Mouse (Mus musculus) CH12.LX (cell line): ENCODE measurements at regions not wholly inside any gene's neighbourhood (a gene's known extent, or its start where the extent isn't known, plus 50 kb on each side); places are given as distances from the start of the nearest gene placed in this dataset.

Source experiments
- DNase-seq: peaks from one replicate; pipeline ENCODE4 v3.0.0-alpha.2; 2013; ENCODE audit errors: extremely low read depth
- H3K27ac ChIP-seq: 2 replicates; pipeline ENCODE4 v1.5.1; 2012; ENCODE audit warnings: low read depth, mild to moderate bottlenecking, control low read depth, moderate library complexity; ENCODE audit not compliant: insufficient read depth
- H3K27me3 ChIP-seq: replicated peaks from 2 replicates; pipeline ENCODE3; 2012; ENCODE audit warnings: inconsistent platforms
- H3K36me3 ChIP-seq, 2 experiments: replicated peaks in 1 of 2; 2 replicates each; pipeline versions ENCODE3 to v1.6.1; 2012; ENCODE audit warnings: inconsistent platforms in 1 of 2, low read length in 1 of 2, mild to moderate bottlenecking in 1 of 2, mixed read lengths in 1 of 2, moderate library complexity in 1 of 2; ENCODE audit not compliant: control insufficient read depth in 1 of 2, insufficient read depth in 1 of 2
- H3K4me1 ChIP-seq, 2 experiments: 2 replicates each; pipeline ENCODE4 v1.6.1; 2012; ENCODE audit warnings: inconsistent platforms in 1 of 2, moderate library complexity in 1 of 2; ENCODE audit not compliant: insufficient read depth in 2 of 2, control insufficient read depth in 1 of 2
- H3K4me2 ChIP-seq: 2 replicates; pipeline ENCODE4 v1.6.1; 2012; ENCODE audit warnings: low read depth, mild to moderate bottlenecking, control low read depth; ENCODE audit not compliant: poor library complexity, insufficient read depth, severe bottlenecking
- H3K4me3 ChIP-seq, 3 experiments: fragments of 150-350 bp in 1 of 3; sonication (generic) in 1 of 3; replicated peaks in 1 of 3; 2 replicates each; pipeline versions ENCODE3 to v1.5.1; 2011 to 2012; ENCODE audit warnings: low read depth in 2 of 3, low read length in 2 of 3, mild to moderate bottlenecking in 2 of 3, moderate library complexity in 2 of 3, control low read depth in 1 of 3, improper control_type of control experiment in 1 of 3, inconsistent platforms in 1 of 3, mixed read lengths in 1 of 3; ENCODE audit not compliant: poor library complexity in 1 of 3
- H3K79me2 ChIP-seq: replicated peaks from 2 replicates; pipeline ENCODE4 v1.6.1; 2012; ENCODE audit warnings: mild to moderate bottlenecking, moderate library complexity; ENCODE audit not compliant: control insufficient read depth, poor library complexity, insufficient read depth, severe bottlenecking; ENCODE audit errors: extremely low read depth
- H3K9ac ChIP-seq: 2 replicates; pipeline ENCODE4 v1.6.1; 2012; ENCODE audit warnings: low read depth, mild to moderate bottlenecking, control low read depth, moderate library complexity; ENCODE audit not compliant: insufficient read depth
- H3K9me3 ChIP-seq: replicated peaks from 2 replicates; pipeline ENCODE3; 2012; ENCODE audit warnings: low read length, inconsistent platforms, mixed read lengths
- CHD2 ChIP-seq: IDR thresholded peaks from 2 replicates; pipeline ENCODE4 v1.6.1; 2011; ENCODE audit warnings: low read length, improper control_type of control experiment
- CTCF ChIP-seq, 2 experiments: IDR thresholded peaks in 1 of 2; conservative IDR thresholded peaks in 1 of 2; 2 replicates each; pipeline ENCODE4 v1.5.1; 2011 to 2012; ENCODE audit warnings: low read depth in 2 of 2, low read length in 2 of 2, improper control_type of control experiment in 1 of 2, inconsistent platforms in 1 of 2, mild to moderate bottlenecking in 1 of 2, moderate library complexity in 1 of 2
- ELF1 ChIP-seq: IDR thresholded peaks from 2 replicates; pipeline ENCODE4 v1.6.1; 2014; ENCODE audit warnings: low read depth, mild to moderate bottlenecking, inconsistent platforms, low read length, improper control_type of control experiment
- EP300 ChIP-seq: IDR thresholded peaks from 2 replicates; pipeline ENCODE4 v1.6.1; 2011; ENCODE audit warnings: low read length, improper control_type of control experiment
- ETS1 ChIP-seq: conservative IDR thresholded peaks from 2 replicates; pipeline ENCODE4 v1.6.1; 2012; ENCODE audit warnings: low read depth, mild to moderate bottlenecking, inconsistent platforms, low read length, improper control_type of control experiment, moderate library complexity
- GABPA ChIP-seq: IDR thresholded peaks from 2 replicates; pipeline ENCODE4 v1.6.1; 2012; ENCODE audit warnings: low read depth, low read length, improper control_type of control experiment, inconsistent platforms; ENCODE audit not compliant: insufficient replicate concordance
- MEF2A ChIP-seq: IDR thresholded peaks from 2 replicates; pipeline ENCODE4 v1.6.1; 2014; ENCODE audit warnings: low read depth, mild to moderate bottlenecking, inconsistent platforms, low read length, improper control_type of control experiment, borderline replicate concordance
- PAX5 ChIP-seq: IDR thresholded peaks from 2 replicates; pipeline ENCODE4 v1.6.1; 2012; ENCODE audit warnings: low read length, inconsistent platforms, mixed read lengths
- POLR2A ChIP-seq: IDR thresholded peaks from 2 replicates; pipeline ENCODE4 v1.6.1; 2011; ENCODE audit warnings: low read depth, mild to moderate bottlenecking, improper control_type of control experiment, low read length
- POLR2AphosphoS2 ChIP-seq: IDR thresholded peaks from 2 replicates; pipeline ENCODE4 v1.6.1; 2011; ENCODE audit warnings: low read depth, low read length, improper control_type of control experiment
- RAD21 ChIP-seq: IDR thresholded peaks from 2 replicates; pipeline ENCODE4 v1.6.1; 2011; ENCODE audit warnings: low read depth, mild to moderate bottlenecking, low read length, improper control_type of control experiment, moderate library complexity
- RCOR1 ChIP-seq: conservative IDR thresholded peaks from 2 replicates; pipeline ENCODE4 v1.6.1; 2012; ENCODE audit warnings: low read depth, mild to moderate bottlenecking, inconsistent platforms, low read length, improper control_type of control experiment
- SMC3 ChIP-seq: IDR thresholded peaks from 2 replicates; pipeline ENCODE4 v1.6.1; 2011; ENCODE audit warnings: low read depth, low read length, improper control_type of control experiment
- UBTF ChIP-seq: IDR thresholded peaks from 2 replicates; pipeline ENCODE4 v1.6.1; 2012; ENCODE audit warnings: low read depth, mild to moderate bottlenecking, inconsistent platforms, low read length, improper control_type of control experiment, moderate library complexity
- USF1 ChIP-seq: IDR thresholded peaks from 2 replicates; pipeline ENCODE4 v1.6.1; 2014; ENCODE audit warnings: low read depth, mild to moderate bottlenecking, inconsistent platforms, low read length, improper control_type of control experiment
- USF2 ChIP-seq: conservative IDR thresholded peaks from 2 replicates; pipeline ENCODE4 v1.6.1; 2011; ENCODE audit warnings: low read depth, low read length, improper control_type of control experiment
- ZC3H11A ChIP-seq: IDR thresholded peaks from 2 replicates; pipeline ENCODE4 v1.6.1; 2012; ENCODE audit warnings: low read depth, mild to moderate bottlenecking, inconsistent platforms, low read length, improper control_type of control experiment
- ZNF384 ChIP-seq: IDR thresholded peaks from 2 replicates; pipeline ENCODE4 v1.6.1; 2012; ENCODE audit warnings: low read depth, low read length, improper control_type of control experiment, inconsistent platforms
- dilution Hi-C: fragments of 300-500 bp; cut with MboI; formaldehyde crosslinking; loops from 2 replicates; pipeline ENCODE4 v1.14.3; 2020; ENCODE audit warnings: low sequenced_read_pairs; ENCODE audit not compliant: extremely low pct_unique_long_range_greater_than_20kb, extremely low pct_ligation_motif_present
- in situ Hi-C: fragments of 300-500 bp; cut with MboI; formaldehyde crosslinking; loops from 3 replicates; pipeline ENCODE4 v1.14.3; 2019; ENCODE audit warnings: low sequenced_read_pairs, low pct_ligation_motif_present, low pct_unique_long_range_greater_than_20kb, mixed read lengths

DNA sequence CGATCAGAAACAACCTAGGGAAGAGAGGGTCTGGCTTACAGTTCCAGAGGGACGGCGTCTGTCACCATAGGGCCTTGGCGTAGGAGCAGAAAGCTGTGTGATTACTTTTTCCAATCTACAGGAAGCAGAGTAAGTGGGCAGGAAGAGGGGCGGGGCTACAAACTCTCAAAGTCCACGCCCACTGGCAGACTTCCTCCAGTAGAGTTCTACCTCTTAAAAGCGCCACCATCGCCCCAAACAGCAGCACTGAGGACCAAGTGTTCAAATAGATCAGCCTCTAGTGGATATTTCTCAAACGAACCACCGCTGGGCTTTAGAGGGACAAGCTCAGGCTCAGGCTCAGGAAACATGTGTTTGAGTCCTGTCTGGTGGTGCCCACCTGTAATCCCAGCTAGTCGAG is 231.2 kb upstream of the Msx2 start:
- H3K9ac ChIP-seq: no peak overlapping the region
- TF ChIP-seq MEF2A: no peak
- TF ChIP-seq ELF1: 0 out of 2 replicates have a peak, but pooled peaks have one; percentile 14
- TF ChIP-seq UBTF: no peak
- TF ChIP-seq ETS1: no peak
- no peak for TF ChIP-seq GABPA
- TF ChIP-seq, all 38 proteins: peak for 1
- Histone ChIP-seq H3K4me3 (peak overlapping the region in 2 of 3 experiments; percentile 18 to 50), H3K36me3 (no peaks in the 10 kb centered on the region), H3K27me3 (peaks cover 27% of the 10 kb centered on the region), H3K79me2 (no peaks in the 10 kb centered on the region), H3K4me2 (no peak overlapping the region), H3K27ac (no peak overlapping the region), H3K9me3 (no peaks in the 10 kb centered on the region), H3K4me1 (peaks cover 0 to 8% of the 10 kb centered on the region in 2 experiments; a peak in 2 of 4 replicates)
- in situ Hi-C loops: no loop called here
- dilution Hi-C loops: no loop called here
- peak; percentile 80 for DNase-seq

DNA sequence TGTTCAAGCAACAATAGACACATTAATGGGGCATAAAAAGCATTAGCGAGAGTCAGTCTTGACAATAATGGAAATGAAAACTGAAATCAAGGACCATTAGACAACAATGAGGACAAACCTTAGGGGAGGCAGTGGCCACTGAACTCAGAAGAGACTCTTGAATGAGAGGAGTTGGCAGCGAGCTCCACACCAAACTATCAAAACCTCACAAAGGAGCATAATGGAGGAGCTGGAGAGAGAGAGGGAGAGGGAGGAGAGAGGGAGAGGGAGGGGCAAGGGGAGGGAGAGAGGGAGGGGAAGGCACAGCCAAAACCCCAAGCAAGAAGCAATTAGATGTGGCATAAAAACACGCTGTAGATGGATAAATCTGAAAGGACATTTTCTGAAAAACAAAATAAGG is 227.4 kb upstream of the Msx2 start:
- H3K36me3 ChIP-seq: no peaks in the 10 kb centered on the region
- H3K27me3 ChIP-seq: peaks cover 18% of the 10 kb centered on the region
- no peaks in the 10 kb centered on the region for H3K79me2 ChIP-seq
- no peaks in the 10 kb centered on the region for H3K9me3 ChIP-seq
- no peak overlapping the region for H3K4me3 ChIP-seq
- H3K9ac ChIP-seq: no peak overlapping the region
- peaks cover 0 to 7% of the 10 kb centered on the region in 2 experiments; a peak in 1 of 4 replicates for H3K4me1 ChIP-seq
- no peak for DNase-seq
- TF ChIP-seq POLR2A (no peak), EP300 (no peak), POLR2AphosphoS2 (no peak), ZC3H11A (no peak), CHD2 (no peak), USF1 (no peak), SMC3 (no peak), PAX5 (no peak), ZNF384 (no peak), RAD21 (no peak), USF2 (no peak), UBTF (no peak), CTCF (conservative IDR thresholded peaks at IDR 0.05 in 1 of 2, IDR thresholded peaks at IDR 0.05 in 1 of 2; ENCODE audit: low read depth in 2 of 2, low read length in 2 of 2) (no peak), RCOR1 (no peak)
- TF ChIP-seq, all 38 proteins: peak for 0
- dilution Hi-C loops: no loop called here
- in situ Hi-C loops: no loop called here
- Histone ChIP-seq H3K4me2 (no peak overlapping the region), H3K27ac (no peak overlapping the region)
